Comparison of ENCODE assay signal across 16 mouse cellular contexts in the genomic region with DNA sequence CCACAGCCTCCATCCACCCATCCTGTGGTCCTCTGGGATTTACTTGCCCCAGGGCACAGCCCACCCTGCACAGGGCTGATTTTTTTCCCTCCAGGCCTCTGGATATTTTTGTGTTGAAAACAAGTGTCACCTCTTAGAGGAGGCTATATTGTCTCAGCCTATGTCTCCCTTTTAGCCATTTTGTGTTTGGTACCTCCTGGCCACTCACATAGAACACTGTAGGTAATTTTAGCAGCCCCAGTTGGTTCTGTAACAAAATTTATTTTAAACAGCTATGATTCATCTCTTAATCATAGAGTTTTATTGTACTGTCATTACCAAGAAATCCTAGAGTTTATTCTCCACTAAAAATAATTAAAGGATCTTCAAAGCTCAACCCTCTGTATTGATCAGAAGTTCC.
DNase-seq lines count a peak whose midpoint lies in the region; ATAC-seq lines count a peak whose summit lies in the region.
"Had no signal": no experiment of that assay in that cellular context is flagged by ENCODE, and none has a peak within 500 bp of the region (broad histone marks: within the 10 kb centered on the region; RNA-seq: fewer than 3 reads in every experiment).

No protein-coding gene starts in this region.

- peak overlapping the region; percentile 37 for H3K27ac ChIP-seq in hindbrain, embryonic 15.5 days (replicated peaks)
- H3K27ac ChIP-seq in hindbrain, embryonic 11.5 days (ENCODE audit: low read depth, low read length): no peak overlapping the region
- no peak overlapping the region for H3K27ac ChIP-seq in midbrain, embryonic 15.5 days
- no peak overlapping the region for H3K27ac ChIP-seq in midbrain, embryonic 11.5 days (ENCODE audit: low read depth, low read length)
- peak overlapping the region; percentile 77 for H3K27ac ChIP-seq in limb, embryonic 10.5 days
- H3K27ac ChIP-seq: embryonic facial prominence, embryonic 15.5 days; forebrain, embryonic 15.5 days; hindbrain, embryonic 10.5 days had no signal

- no peak overlapping the region for H3K4me2 ChIP-seq in hindbrain, embryonic 15.5 days
- H3K4me2 ChIP-seq in hindbrain, embryonic 11.5 days (replicated peaks; ENCODE audit: low read depth, low read length): no peak overlapping the region
- no peak overlapping the region for H3K4me2 ChIP-seq in midbrain, embryonic 15.5 days
- H3K4me2 ChIP-seq in midbrain, embryonic 11.5 days: no peak overlapping the region
- H3K4me2 ChIP-seq: embryonic facial prominence, embryonic 15.5 days; forebrain, embryonic 15.5 days; heart, embryonic 12.5 days had no signal

- no peak for DNase-seq in hindbrain, embryonic 11.5 days (ENCODE audit: low spot score)
- DNase-seq in midbrain, embryonic 11.5 days (ENCODE audit: low spot score, missing footprints): no peak
- no peak for DNase-seq in limb, embryonic 10.5 days (ENCODE audit: low spot score)
- DNase-seq in cerebellum, postnatal 4 days (ENCODE audit: low spot score in 2 of 2): no peak
- DNase-seq: adrenal gland, postnatal 14 days; embryo, embryonic 11 days; gastrocnemius, postnatal 25 days had no signal

- H3K9me3 ChIP-seq in hindbrain, embryonic 15.5 days: no peaks in the 10 kb centered on the region
- no peaks in the 10 kb centered on the region for H3K9me3 ChIP-seq in hindbrain, embryonic 11.5 days (ENCODE audit: control insufficient read depth, low read length)
- H3K9me3 ChIP-seq in midbrain, embryonic 15.5 days: no peaks in the 10 kb centered on the region
- no peaks in the 10 kb centered on the region for H3K9me3 ChIP-seq in midbrain, embryonic 11.5 days (ENCODE audit: control insufficient read depth, low read length)
- no peaks in the 10 kb centered on the region for H3K9me3 ChIP-seq in limb, embryonic 10.5 days (replicated peaks)
- H3K9me3 ChIP-seq: embryonic facial prominence, embryonic 15.5 days; forebrain, embryonic 15.5 days; heart, embryonic 12.5 days; hindbrain, embryonic 10.5 days had no signal

- H3K9ac ChIP-seq in hindbrain, embryonic 15.5 days: no peak overlapping the region
- H3K9ac ChIP-seq in hindbrain, embryonic 11.5 days (ENCODE audit: low read depth, low read length): no peak overlapping the region
- H3K9ac ChIP-seq in midbrain, embryonic 15.5 days: 0 out of 2 replicates have a peak overlapping the region, but pooled peaks have one; percentile 8
- no peak overlapping the region for H3K9ac ChIP-seq in midbrain, embryonic 11.5 days (ENCODE audit: low read length)
- H3K9ac ChIP-seq: embryonic facial prominence, embryonic 15.5 days; forebrain, embryonic 15.5 days; heart, embryonic 12.5 days had no signal

- no peaks in the 10 kb centered on the region for H3K36me3 ChIP-seq in hindbrain, embryonic 15.5 days
- no peaks in the 10 kb centered on the region for H3K36me3 ChIP-seq in hindbrain, embryonic 11.5 days (ENCODE audit: control insufficient read depth, insufficient read depth, low read length)
- H3K36me3 ChIP-seq in midbrain, embryonic 15.5 days (replicated peaks): no peaks in the 10 kb centered on the region
- H3K36me3 ChIP-seq in midbrain, embryonic 11.5 days (ENCODE audit: control insufficient read depth, insufficient read depth, low read length): no peaks in the 10 kb centered on the region
- H3K36me3 ChIP-seq in limb, embryonic 10.5 days: no peaks in the 10 kb centered on the region
- H3K36me3 ChIP-seq: embryonic facial prominence, embryonic 15.5 days; forebrain, embryonic 15.5 days; heart, embryonic 12.5 days; hindbrain, embryonic 10.5 days had no signal

- H3K27me3 ChIP-seq in hindbrain, embryonic 15.5 days: no peaks in the 10 kb centered on the region
- no peaks in the 10 kb centered on the region for H3K27me3 ChIP-seq in hindbrain, embryonic 11.5 days (ENCODE audit: control insufficient read depth, insufficient read depth, low read length)
- no peaks in the 10 kb centered on the region for H3K27me3 ChIP-seq in midbrain, embryonic 15.5 days (replicated peaks)
- H3K27me3 ChIP-seq in midbrain, embryonic 11.5 days (ENCODE audit: control insufficient read depth, insufficient read depth, low read length): no peaks in the 10 kb centered on the region
- H3K27me3 ChIP-seq in limb, embryonic 10.5 days (ENCODE audit: low read depth, poor library complexity, severe bottlenecking): no peaks in the 10 kb centered on the region
- H3K27me3 ChIP-seq: CH12.LX; embryonic facial prominence, embryonic 15.5 days; forebrain, embryonic 15.5 days; heart, embryonic 12.5 days; Patski had no signal

- no peak overlapping the region for H3K4me3 ChIP-seq in hindbrain, embryonic 15.5 days
- no peak overlapping the region for H3K4me3 ChIP-seq in hindbrain, embryonic 11.5 days (ENCODE audit: low read depth, low read length)
- H3K4me3 ChIP-seq in midbrain, embryonic 15.5 days: no peak overlapping the region
- no peak overlapping the region for H3K4me3 ChIP-seq in midbrain, embryonic 11.5 days (ENCODE audit: low read depth, low read length)
- H3K4me3 ChIP-seq in limb, embryonic 10.5 days: no peak overlapping the region
- H3K4me3 ChIP-seq: embryonic facial prominence, embryonic 15.5 days; forebrain, embryonic 15.5 days; heart, embryonic 12.5 days; hindbrain, embryonic 10.5 days had no signal

- no peak for ATAC-seq in hindbrain, embryonic 15.5 days (ENCODE audit: low FRiP score, low read depth)
- no peak for ATAC-seq in hindbrain, embryonic 11.5 days (ENCODE audit: low FRiP score)
- ATAC-seq in midbrain, embryonic 15.5 days (replicated peaks): no peak
- no peak for ATAC-seq in midbrain, embryonic 11.5 days (ENCODE audit: low FRiP score)
- ATAC-seq: activated CD4-positive, CD25-positive, alpha-beta regulatory T cell, adult 4 months; forebrain, embryonic 15.5 days; Patski had no signal

- H3K4me1 ChIP-seq in hindbrain, embryonic 15.5 days (replicated peaks): peaks cover 11% of the 10 kb centered on the region
- H3K4me1 ChIP-seq in hindbrain, embryonic 11.5 days (replicated peaks; ENCODE audit: control insufficient read depth, insufficient read depth, low read length): no peaks in the 10 kb centered on the region
- H3K4me1 ChIP-seq in midbrain, embryonic 15.5 days: no peaks in the 10 kb centered on the region; the same call in 1 of the 2 replicates
- H3K4me1 ChIP-seq in midbrain, embryonic 11.5 days (ENCODE audit: control insufficient read depth, insufficient read depth, low read length): no peaks in the 10 kb centered on the region
- H3K4me1 ChIP-seq in limb, embryonic 10.5 days: peaks cover 41% of the 10 kb centered on the region

Comparison
In these comparisons a context has a peak if more than half of its experiments do, and no peak if none do; other contexts are left out.
1. H3K27ac ChIP-seq: peak in hindbrain, embryonic 15.5 days (single experiment) and limb, embryonic 10.5 days (single experiment); none in hindbrain, embryonic 11.5 days (single experiment), midbrain, embryonic 15.5 days (single experiment) and midbrain, embryonic 11.5 days (single experiment).